Mouse (Mus musculus) lung, postnatal 14 days (tissue): ENCODE data around the gene Pzp.

Source experiments
- DNase-seq: peaks from one replicate; pipeline ENCODE4 v3.0.0; 2021

Pzp gene

GRCm38 (mm10) chr6:128477495-128477894, 49.0 kb downstream of the Pzp start:
- no peak for DNase-seq

GRCm38 (mm10) chr6:128474112-128474511, 52.4 kb downstream of the Pzp start:
- no peak for DNase-seq

GRCm38 (mm10) chr6:128469451-128469850, 57.1 kb downstream of the Pzp start:
- peak; percentile 69 for DNase-seq

- peak; percentile 20 for DNase-seq
Observed at GRCm38 (mm10) chr6:128467298-128467697, 59.2 kb downstream of the Pzp start.

- DNase-seq = no peak
Observed at GRCm38 (mm10) chr6:128466563-128466962, 60.0 kb downstream of the Pzp start.

GRCm38 (mm10) chr6:128466043-128466442, 60.5 kb downstream of the Pzp start:
- no peak for DNase-seq

- no peak for DNase-seq
Observed at GRCm38 (mm10) chr6:128464996-128465395, 61.5 kb downstream of the Pzp start.

- no peak for DNase-seq
Observed at GRCm38 (mm10) chr6:128461606-128462005, 64.9 kb downstream of the Pzp start.

GRCm38 (mm10) chr6:128460729-128461503, 65.6 kb downstream of the Pzp start:
- no peak for DNase-seq

GRCm38 (mm10) chr6:128460321-128460720, 66.2 kb downstream of the Pzp start:
- no peak for DNase-seq

- no peak for DNase-seq
Observed at GRCm38 (mm10) chr6:128457186-128457585, 69.3 kb downstream of the Pzp start.

- no peak for DNase-seq
Observed at GRCm38 (mm10) chr6:128455835-128456605, 70.5 kb downstream of the Pzp start.

GRCm38 (mm10) chr6:128447063-128447462, 79.5 kb downstream of the Pzp start:
- no peak for DNase-seq

GRCm38 (mm10) chr6:128445761-128446535, 80.6 kb downstream of the Pzp start:
- DNase-seq = peak; percentile 72

GRCm38 (mm10) chr6:128440238-128440637, 86.3 kb downstream of the Pzp start:
- no peak for DNase-seq

- DNase-seq = no peak
Observed at GRCm38 (mm10) chr6:128438871-128439341, 87.6 kb downstream of the Pzp start.

- DNase-seq = peak; percentile 93
Observed at GRCm38 (mm10) chr6:128438317-128438870, 88.1 kb downstream of the Pzp start, which contains the start of gene Fkbp4. Gene Fkbp4, minus strand, starts transcription at chr6:128438677.

- DNase-seq = peak; percentile 70
Observed at GRCm38 (mm10) chr6:128437731-128438316, 88.7 kb downstream of the Pzp start.

GRCm38 (mm10) chr6:128437288-128437687, 89.2 kb downstream of the Pzp start:
- DNase-seq = no peak

- DNase-seq = no peak
Observed at GRCm38 (mm10) chr6:128436356-128437005, 90.0 kb downstream of the Pzp start.

- peak; percentile 90 for DNase-seq
Observed at GRCm38 (mm10) chr6:128435474-128435873, 91.0 kb downstream of the Pzp start.
